Mouse (Mus musculus): ENCODE measurements around the gene Fgfr2.

Fgfr2 gene

GRCm38 (mm10) chr7:132325549-132326331, 797.4 kb downstream of the Fgfr2 start:
- peak; percentile 63 for DNase-seq (ENCODE audit: low read depth)

GRCm38 (mm10) chr7:132323430-132323829, 799.7 kb downstream of the Fgfr2 start:
- peak; percentile 14 for DNase-seq (ENCODE audit: low read depth)

DNA sequence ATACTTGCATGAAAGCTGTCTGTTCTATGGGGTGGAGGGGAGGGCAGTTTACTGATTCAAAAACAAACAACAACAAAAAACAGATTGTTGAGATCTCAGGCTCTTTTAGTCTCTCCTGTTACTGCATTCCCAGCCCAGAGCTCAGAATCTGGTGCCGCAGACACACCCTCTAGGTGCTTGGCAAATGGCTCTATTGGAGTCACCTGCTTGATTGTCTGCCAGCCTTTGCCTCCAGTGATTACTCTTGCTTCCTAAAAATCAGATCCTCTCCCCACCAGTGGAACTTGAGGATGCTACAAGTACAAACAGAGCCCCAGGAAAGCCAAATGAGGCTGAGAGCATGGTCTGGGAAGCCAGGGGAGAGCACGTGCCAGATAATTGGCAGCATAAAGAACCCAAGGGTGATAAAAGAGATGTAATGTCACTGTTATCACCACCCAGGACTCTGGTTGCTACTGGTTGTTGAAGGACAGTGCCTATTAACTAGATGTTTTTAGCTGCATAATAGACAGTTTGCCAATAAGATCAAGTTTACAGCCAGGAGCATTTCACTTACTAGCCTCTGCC, 801.7 kb downstream of the Fgfr2 start:
- DNase-seq (ENCODE audit: low read depth), result no peak

GRCm38 (mm10) chr7:132317036-132317541, 806.1 kb downstream of the Fgfr2 start, which contains the start of gene Chst15:
Gene Chst15 (minus strand): TSS chr7:132317228.
- no peak for DNase-seq (ENCODE audit: low read depth)

DNA sequence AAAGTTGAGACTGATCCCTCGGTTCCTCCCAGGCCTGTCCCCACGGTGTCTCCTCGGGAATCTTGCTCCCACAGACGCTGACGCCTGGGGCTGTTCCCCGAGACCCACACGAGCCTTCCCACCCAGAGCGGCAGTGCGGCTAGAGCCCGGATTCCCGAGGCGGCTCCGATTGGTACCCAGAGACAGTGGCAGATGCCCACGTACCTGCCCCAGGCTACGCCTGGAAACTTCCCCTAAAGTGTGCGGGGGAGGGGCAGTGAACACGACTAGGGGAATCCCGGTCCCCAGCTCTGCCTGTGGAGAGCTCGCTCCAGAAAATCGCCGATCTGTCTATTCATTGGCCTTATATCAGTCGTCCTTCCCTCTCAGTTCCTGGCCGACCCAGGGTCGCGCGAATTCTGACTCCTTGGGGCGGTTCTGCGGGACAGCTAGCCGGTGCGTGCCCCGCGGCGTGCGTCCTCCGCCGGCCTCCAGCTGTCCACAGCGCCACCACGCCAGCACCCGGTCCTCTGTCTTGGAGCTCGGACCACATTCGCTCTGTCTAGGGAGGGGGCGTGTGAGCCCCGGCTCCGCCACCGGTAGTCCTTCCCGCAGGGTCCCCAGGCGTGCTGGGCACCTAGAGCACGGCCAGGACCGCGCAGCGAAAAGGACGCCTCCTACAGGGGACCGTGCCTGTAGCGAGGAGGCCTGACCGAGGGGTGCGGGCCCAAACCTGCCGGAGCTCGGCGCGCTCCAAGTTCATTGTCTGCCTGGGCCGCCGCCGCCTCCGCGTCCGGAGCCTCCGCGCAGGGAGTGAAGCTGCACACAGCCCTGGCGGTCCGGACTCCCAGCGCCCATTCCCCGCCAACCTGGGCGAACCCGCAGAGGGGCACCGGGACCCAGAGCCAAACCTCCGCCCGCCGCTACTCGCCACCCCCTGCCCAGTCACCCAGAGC, 806.8 kb downstream of the Fgfr2 start:
- no peak for DNase-seq (ENCODE audit: low read depth)

GRCm38 (mm10) chr7:132315149-132316091, 807.7 kb downstream of the Fgfr2 start:
- no peak for DNase-seq (ENCODE audit: low read depth)

- DNase-seq (ENCODE audit: low read depth), result no peak
Observed at GRCm38 (mm10) chr7:132312396-132312795, 810.8 kb downstream of the Fgfr2 start.

- DNase-seq (ENCODE audit: low read depth), result no peak
Observed at GRCm38 (mm10) chr7:132308537-132309191, 814.5 kb downstream of the Fgfr2 start.

DNA sequence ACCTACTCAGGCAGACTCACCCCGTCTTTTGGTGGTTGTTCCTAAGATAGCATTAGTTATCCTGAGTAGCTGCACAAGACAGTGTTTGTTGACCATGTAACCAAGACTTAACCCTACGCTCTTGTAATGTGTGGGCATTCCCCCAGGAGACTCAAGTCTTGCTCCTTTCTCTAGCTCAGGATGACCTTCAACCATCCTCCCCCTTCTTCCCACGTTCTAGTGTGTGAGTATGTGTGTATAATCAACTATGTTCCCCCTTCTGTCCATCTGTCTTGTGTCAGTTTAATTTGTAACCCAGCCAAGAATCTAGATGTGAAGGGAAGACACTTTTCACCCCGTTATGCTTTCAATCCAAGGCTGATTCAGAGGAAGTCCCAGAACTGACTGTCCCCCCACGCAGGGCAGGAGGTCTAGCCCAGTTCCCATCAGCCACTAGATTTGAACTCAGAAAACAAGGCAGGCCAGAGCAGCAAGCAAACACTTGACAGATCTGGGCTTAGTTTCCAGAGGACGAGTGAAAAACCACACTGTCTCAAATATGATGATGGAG, 815.4 kb downstream of the Fgfr2 start:
- DNase-seq (ENCODE audit: low read depth), result no peak

DNA sequence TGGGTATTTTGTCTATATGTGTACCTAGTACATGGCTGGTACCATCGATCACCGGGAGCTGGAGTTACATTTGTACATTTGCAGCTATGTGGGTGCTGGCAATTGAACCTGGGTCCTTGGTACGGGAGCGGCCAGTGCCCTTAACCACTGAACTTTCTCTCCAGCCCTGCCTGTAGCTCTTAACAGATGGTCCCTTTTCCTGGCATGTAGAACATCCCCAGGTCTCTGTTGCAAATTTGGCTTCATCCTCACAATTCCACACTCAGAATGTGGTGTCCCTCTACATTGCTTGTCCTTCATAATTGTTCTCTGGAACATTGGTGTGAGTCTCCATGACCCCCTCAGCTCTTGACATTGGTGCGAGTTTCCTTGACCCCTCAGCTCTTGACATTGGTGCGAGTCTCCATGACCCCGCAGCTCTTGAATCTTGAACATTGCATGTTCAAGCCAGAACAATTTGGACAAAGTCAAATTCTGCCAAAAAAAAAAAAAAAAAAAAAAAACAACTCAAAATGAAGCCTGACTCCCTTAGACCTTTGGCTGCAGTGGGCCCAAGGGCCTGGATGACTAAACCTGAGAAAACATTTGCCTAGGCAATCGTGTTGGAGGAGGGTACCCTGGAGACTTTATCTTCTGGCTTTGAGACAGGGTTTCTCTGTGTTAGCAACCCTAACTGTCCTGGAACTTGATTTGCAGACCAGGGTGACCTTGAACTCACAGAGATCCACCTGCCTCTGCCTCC, 816.3 kb downstream of the Fgfr2 start:
- DNase-seq (ENCODE audit: low read depth), result no peak

- DNase-seq (ENCODE audit: low read depth), result no peak
Observed at GRCm38 (mm10) chr7:132305492-132306375, 817.4 kb downstream of the Fgfr2 start.

DNA sequence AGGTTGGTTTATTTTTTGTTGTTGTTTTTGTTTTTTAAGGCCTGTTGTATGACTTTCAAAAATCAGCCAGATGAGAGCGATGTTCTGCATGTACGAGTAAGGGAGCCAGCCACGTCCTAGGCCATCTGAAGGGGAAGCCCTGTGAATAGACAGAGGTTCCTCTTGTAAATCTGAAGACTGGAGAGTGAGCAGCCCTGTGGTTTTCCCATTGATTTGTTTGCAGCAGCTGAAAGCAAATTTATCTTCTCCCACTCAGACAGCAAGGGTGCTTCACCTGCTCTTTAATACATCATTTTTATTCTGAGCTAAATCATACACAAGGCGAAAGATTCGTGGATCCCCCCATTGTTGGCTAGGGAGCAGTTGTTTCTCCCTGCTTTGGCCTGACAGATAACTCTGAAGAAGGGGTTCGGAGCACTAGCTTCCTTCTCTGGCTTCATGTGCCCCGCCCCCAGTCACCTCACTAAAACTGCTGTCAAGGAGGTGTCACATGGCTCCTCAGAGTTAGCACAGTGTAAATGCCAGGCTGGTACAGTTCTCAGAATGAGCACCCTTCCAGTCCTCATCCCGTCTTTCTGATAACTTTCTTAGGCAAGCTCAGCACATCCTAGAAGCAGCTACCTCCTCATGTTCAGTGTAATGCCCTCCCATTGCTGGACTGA, 818.6 kb downstream of the Fgfr2 start:
- no peak for DNase-seq (ENCODE audit: low read depth)

DNA sequence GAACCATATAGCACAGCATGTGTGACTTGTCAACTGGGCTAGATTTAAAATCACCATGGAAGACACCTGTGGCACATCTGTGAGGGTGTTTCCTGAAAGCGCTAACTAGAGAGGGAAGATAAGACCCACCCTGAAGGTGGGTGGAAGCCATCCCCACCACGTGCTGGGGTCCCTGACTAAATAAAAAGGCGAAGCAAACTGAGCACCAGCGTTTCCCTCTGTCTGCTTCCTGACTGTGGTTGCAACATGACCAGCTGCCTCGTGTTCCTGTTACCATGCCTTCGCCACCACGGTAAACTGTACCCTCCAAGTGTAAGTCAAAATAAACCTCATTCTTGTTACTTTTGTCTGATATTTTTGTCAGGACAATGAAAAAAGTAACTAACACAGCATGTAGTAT, 819.2 kb downstream of the Fgfr2 start:
- peak; percentile 25 for DNase-seq (ENCODE audit: low read depth)

- peak; percentile 7 for DNase-seq (ENCODE audit: low read depth)
Observed at GRCm38 (mm10) chr7:132302508-132303241, 820.5 kb downstream of the Fgfr2 start.

- no peak for DNase-seq (ENCODE audit: low read depth)
Observed at GRCm38 (mm10) chr7:132299661-132300210, 823.4 kb downstream of the Fgfr2 start.

DNA sequence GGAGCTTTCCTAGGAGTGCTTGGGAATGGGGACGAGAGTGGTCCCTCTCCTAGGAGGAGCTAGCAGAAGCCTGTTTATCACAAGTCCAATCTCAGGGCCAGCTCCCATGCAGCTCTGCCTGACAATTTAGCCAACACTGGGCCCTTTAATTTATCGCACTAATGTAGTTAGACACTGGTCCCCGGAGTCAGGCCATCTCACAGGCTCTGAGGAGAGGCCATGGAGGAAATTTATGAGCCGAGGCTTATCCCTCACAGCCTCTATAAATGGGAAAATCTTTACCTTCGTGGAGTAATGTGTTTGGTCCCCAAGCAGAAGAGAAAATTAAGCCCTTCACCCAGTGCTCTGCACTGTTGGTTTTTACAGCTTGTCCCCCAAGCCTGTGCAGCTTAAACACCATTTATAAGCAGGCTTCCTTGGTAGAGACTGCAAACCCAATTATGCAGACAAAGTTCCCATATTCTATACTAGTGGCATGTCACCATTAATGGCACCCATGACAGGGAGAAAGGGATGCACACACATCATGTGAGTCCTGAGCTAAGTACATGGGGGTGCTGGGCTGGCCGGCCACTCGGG, 824.6 kb downstream of the Fgfr2 start:
- no peak for DNase-seq (ENCODE audit: low read depth)

Measured in 416B (cell line).